Mouse (Mus musculus): ENCODE measurements around the gene Smim15. TPM values are rescaled to one million over a fixed set of nuclear protein-coding genes. Genes with fewer than 3 reads are reported as not detected.

Smim15 gene
- polyA plus RNA-seq, 1 experiment from 2014 or later: 52.6 TPM

Other genes with a start within 250 kb of the Smim15 start
- 85.9 and 88.7 TPM in 2 replicates for gene Ndufaf2, start 114.2 kb downstream of the Smim15 start, polyA plus RNA-seq (2015; fragmentation: Nextera tagmentation; extraction: Ambion mirVana)
- gene Ercc8, start 114.3 kb downstream of the Smim15 start, polyA plus RNA-seq (2015; fragmentation: Nextera tagmentation; extraction: Ambion mirVana): 25.6 and 27.8 TPM in 2 replicates
- gene Elovl7, start 170.0 kb downstream of the Smim15 start, polyA plus RNA-seq (2015; fragmentation: Nextera tagmentation; extraction: Ambion mirVana): 0.86 and 1.3 TPM in 2 replicates